Mouse (Mus musculus) G1E-ER4 (cell line): ENCODE results near the gene Gm5169. TPM values are rescaled to one million over a fixed set of nuclear protein-coding genes. Genes with fewer than 3 reads are reported as not detected.
"Not testable (repeated sequence)": the region's sequence is repeated elsewhere in the genome, so short reads cannot be mapped to it uniquely, and the experiment has no call there.

ENCODE experiments used
- GATA1 ChIP-seq: IDR thresholded peaks from one replicate; pipeline ENCODE4 v1.8.0; 2012; ENCODE audit warnings: low read length, inconsistent platforms
- polyA plus RNA-seq: library from polyadenylated mRNA; stranded (reverse); fragments of >175 nt; gene quantifications from 2 replicates; pipeline ENCODE4 v1.2.3, GENCODE M21; 2012

The Gm5169 gene
- polyA plus RNA-seq = not detected in 2 replicates

- TF ChIP-seq GATA1 = not testable (repeated sequence)
Measured at GRCm38 (mm10) chrX:25301355-25301754, at the start of gene Gm5169. Gene Gm5169, minus strand, starts transcription at chrX:25301455.
